Mouse (Mus musculus) adrenal gland (tissue): ENCODE results near the gene Mrpl18.

Experiments used
- intact Hi-C: fragments of 180-260 bp; cut with DNase I; formaldehyde crosslinking; loops from one replicate; pipeline ENCODE4 v1.15.1; 2025
- microRNA-seq, 2 experiments: library from miRNA; unstranded; fragments of <30 nt; microRNA quantifications; one replicate each; pipeline ENCODE4; 2019

Gene Mrpl18

DNA sequence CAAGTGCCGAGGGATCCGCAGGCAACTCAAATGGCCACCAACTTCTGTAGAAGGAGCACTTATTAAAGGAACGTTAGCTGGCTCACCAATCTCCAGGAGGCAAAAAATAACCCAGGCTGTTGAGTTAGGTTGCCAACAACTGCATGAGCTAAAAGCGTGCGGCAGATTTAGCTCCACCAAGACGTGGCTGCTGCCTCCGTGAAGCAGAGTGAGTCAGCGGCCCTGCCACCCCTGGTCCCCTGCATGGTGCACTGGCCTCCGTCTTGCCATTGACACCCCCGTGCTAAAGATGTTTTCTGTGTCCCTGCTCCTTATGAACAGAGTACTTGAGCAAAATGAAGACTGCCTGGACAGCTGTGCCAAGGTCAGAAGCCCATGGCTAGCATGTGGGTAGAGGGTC, 49.3 kb downstream of the Mrpl18 start:
- intact Hi-C loops = no loop called here

DNA sequence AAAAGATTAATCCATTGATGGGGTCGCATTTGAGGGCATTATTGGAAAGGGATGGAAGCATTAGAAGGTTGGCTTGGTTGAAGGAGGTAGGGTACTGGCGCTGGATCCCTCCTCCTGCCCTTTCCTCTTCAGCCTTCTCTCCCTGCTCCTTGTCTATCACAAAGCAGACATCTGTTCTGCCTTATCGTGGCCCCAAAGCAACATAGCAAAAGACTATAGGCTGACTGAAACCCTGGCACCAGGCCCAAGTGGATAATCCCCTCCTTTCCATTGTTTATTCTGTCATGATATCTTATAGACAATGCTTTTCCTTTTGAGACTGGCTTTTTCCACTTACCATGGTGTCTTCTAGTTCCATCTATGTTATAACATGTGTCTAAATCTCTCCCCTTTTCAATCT, 50.7 kb downstream of the Mrpl18 start:
- intact Hi-C loops = no loop called here

- intact Hi-C loops = no loop called here
Observed at GRCm38 (mm10) chr17:12864111-12864510, 52.0 kb downstream of the Mrpl18 start.

Small RNAs within 50 kb of the gene (microRNA-seq; reads per million reads assigned to microRNA genes)
- 0 reads per million in 2 experiments for gene Gm24085
